Mouse (Mus musculus) bone marrow, adult 2 months (tissue): ENCODE data around the gene Plpp1.

ENCODE experiments used
- CTCF ChIP-seq: fragments of 200-500 bp; IDR thresholded peaks from 2 replicates; pipeline ENCODE4 v1.5.1; 2011; ENCODE audit warnings: low read length, control low read depth; ENCODE audit not compliant: control insufficient read depth, insufficient read depth
- POLR2A ChIP-seq: fragments of 200-500 bp; IDR thresholded peaks from 2 replicates; pipeline ENCODE4 v1.6.1; 2011; ENCODE audit warnings: low read depth, mild to moderate bottlenecking, control low read depth, low read length, borderline replicate concordance; ENCODE audit not compliant: control insufficient read depth

GRCm38 (mm10) chr13:112800597-112801380 lies at the start of gene Plpp1:
- TF ChIP-seq CTCF (no peak), POLR2A (peak; percentile 93)
